In the genomic region with DNA sequence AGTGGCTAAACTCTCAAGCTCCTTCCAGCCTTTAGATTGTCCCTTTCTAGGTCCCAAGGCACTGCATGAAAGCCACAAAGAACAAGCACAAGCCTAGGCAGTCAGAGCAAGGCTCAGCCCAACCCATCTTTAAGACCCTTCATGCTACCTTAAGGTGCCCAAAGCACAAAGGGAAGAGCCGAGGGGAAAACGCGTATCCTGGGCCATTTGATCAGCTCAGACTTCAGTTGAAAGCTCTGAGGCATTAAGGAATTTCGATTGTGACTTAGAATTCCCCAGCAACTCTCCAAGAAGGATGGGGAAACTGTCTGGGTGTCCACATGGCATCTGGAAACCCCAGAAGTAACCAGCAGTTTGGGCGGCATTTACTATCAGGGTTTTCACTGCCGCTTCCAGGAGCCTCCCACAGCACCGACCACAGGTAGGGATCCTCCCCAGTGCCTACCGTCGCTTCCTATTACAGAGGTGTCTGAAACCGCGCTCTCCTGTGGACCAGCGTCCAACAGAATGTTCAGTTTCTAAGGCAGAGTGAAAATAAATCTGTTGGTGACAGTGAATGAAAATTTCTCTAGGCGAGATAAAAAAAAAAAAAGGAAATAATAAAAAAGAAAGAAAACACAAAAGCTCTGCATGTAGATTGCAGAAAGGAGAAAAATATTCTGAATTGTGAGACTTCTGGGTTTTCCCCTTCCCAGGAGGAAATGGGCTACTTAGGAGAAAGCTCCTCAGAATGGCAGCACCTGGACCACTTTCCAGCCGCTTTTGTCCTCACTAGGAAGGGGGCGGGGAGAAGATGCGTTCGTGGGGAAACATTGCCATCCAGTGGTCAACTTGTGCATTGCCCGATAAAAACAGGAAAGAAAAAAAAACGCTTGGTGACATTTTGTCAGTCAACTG, we compare ENCODE assay signal across 8 mouse cellular contexts.
DNase-seq lines count a peak whose midpoint lies in the region; ATAC-seq and TF ChIP-seq lines count a peak whose summit lies in the region.

No protein-coding gene starts in this region.

- WGBS in forebrain, embryonic 12.5 days, result 5% methylated on average over 19 of the region's 19 CpGs
- WGBS in lung, embryonic 16.5 days, result 5% methylated on average over 19 of the region's 19 CpGs

- peak overlapping the region; percentile 60 for H3K4me2 ChIP-seq in forebrain, embryonic 12.5 days
- H3K4me2 ChIP-seq in lung, embryonic 16.5 days (ENCODE audit: low read depth, low read length), result peak overlapping the region; percentile 56

- ATAC-seq in forebrain, embryonic 12.5 days (ENCODE audit: low FRiP score), result peak; percentile 85
- no peak for ATAC-seq in lung, embryonic 16.5 days (ENCODE audit: low read depth)

- no peaks in the 10 kb centered on the region for H3K9me3 ChIP-seq in MEL (replicated peaks; ENCODE audit: insufficient read depth, low read length)
- H3K9me3 ChIP-seq in forebrain, embryonic 12.5 days, result peaks cover 9% of the 10 kb centered on the region
- H3K9me3 ChIP-seq in lung, embryonic 16.5 days (ENCODE audit: control insufficient read depth, low read length), result no peaks in the 10 kb centered on the region

- TF ChIP-seq CTCF in MEL (IDR thresholded peaks at IDR 0.05 in 2 of 3, conservative IDR thresholded peaks at IDR 0.05 in 1 of 3; ENCODE audit: control insufficient read depth in 1 of 3, insufficient read depth in 1 of 3, low read depth in 2 of 3, low read length in 3 of 3, poor library complexity in 1 of 3, severe bottlenecking in 1 of 3), result peak; percentile 38 to 74 (median 69); a peak in 5 of 6 replicates

- no peaks in the 10 kb centered on the region for H3K4me1 ChIP-seq in MEL (ENCODE audit: control insufficient read depth in 1 of 2, insufficient read depth in 2 of 2, low read length in 2 of 2)
- H3K4me1 ChIP-seq in forebrain, embryonic 12.5 days, result peaks cover 5% of the 10 kb centered on the region
- H3K4me1 ChIP-seq in lung, embryonic 16.5 days (replicated peaks; ENCODE audit: control insufficient read depth, insufficient read depth, low read length), result peaks cover 7% of the 10 kb centered on the region; the same call in 1 of the 2 replicates

- TF ChIP-seq EP300 in MEL (IDR thresholded peaks at IDR 0.05; ENCODE audit: low read depth in 1 of 2, low read length in 2 of 2), result no peak

- no peak overlapping the region for H3K4me3 ChIP-seq in MEL (ENCODE audit: control insufficient read depth in 1 of 2, insufficient read depth in 1 of 2, low read depth in 2 of 2, low read length in 2 of 2)
- peak overlapping the region; percentile 32 for H3K4me3 ChIP-seq in forebrain, embryonic 12.5 days (replicated peaks)
- peak overlapping the region; percentile 36 for H3K4me3 ChIP-seq in lung, embryonic 16.5 days (ENCODE audit: low read length)

- DNase-seq in MEL (ENCODE audit: low read depth, low spot score), result peak; percentile 52
- peak; percentile 24 for DNase-seq in c-Kit-positive CD71-positive TER-119-negative erythroid progenitor cells, embryonic 14.5 days (ENCODE audit: low read depth)
- DNase-seq in heart, postnatal 14 days, result peak; percentile 49 to 72
- DNase-seq in layer of hippocampus, adult 11-12 months (ENCODE audit: low spot score), result peak; percentile 58
- peak; percentile 61 for DNase-seq in right cerebral cortex, adult 18-20 months
- DNase-seq in spleen, postnatal 36 days (ENCODE audit: low spot score in 2 of 2), result no peak

- H3K27ac ChIP-seq in MEL (ENCODE audit: control insufficient read depth, low read depth, low read length), result no peak overlapping the region
- H3K27ac ChIP-seq in forebrain, embryonic 12.5 days, result peak overlapping the region; percentile 90
- no peak overlapping the region for H3K27ac ChIP-seq in lung, embryonic 16.5 days (ENCODE audit: low read length)

- intact Hi-C loops in heart, postnatal 14 days (cut with DNase I), result loop anchor here (1.0 to 10.0 kb wide), 3 partner anchors 833 to 1899 kb away; partner anchors contain the start of gene Sox11

- TF ChIP-seq POLR2A in MEL (IDR thresholded peaks at IDR 0.05; ENCODE audit: control insufficient read depth in 1 of 2, insufficient read depth in 1 of 2, low read depth in 1 of 2, low read length in 2 of 2, poor library complexity in 1 of 2), result no peak

- H3K9ac ChIP-seq in MEL (ENCODE audit: control insufficient read depth, low read depth, low read length, poor library complexity, severe bottlenecking), result no peak overlapping the region
- H3K9ac ChIP-seq in forebrain, embryonic 12.5 days, result peak overlapping the region; percentile 49
- peak overlapping the region; percentile 61 for H3K9ac ChIP-seq in lung, embryonic 16.5 days (ENCODE audit: low read length)

- TF ChIP-seq RAD21 in MEL (IDR thresholded peaks at IDR 0.05; ENCODE audit: low read depth, low read length), result peak; percentile 79

- no peaks in the 10 kb centered on the region for H3K27me3 ChIP-seq in MEL (ENCODE audit: control insufficient read depth in 1 of 2, insufficient read depth in 2 of 2, low read length in 2 of 2)
- no peaks in the 10 kb centered on the region for H3K27me3 ChIP-seq in forebrain, embryonic 12.5 days
- no peaks in the 10 kb centered on the region for H3K27me3 ChIP-seq in lung, embryonic 16.5 days (ENCODE audit: control insufficient read depth, insufficient read depth, low read depth, low read length)

- no peaks in the 10 kb centered on the region for H3K79me2 ChIP-seq in MEL (ENCODE audit: control insufficient read depth, insufficient read depth, low read length, poor library complexity)

- H3K36me3 ChIP-seq in MEL (ENCODE audit: control insufficient read depth in 1 of 2, insufficient read depth in 2 of 2, low read length in 2 of 2), result no peaks in the 10 kb centered on the region
- no peaks in the 10 kb centered on the region for H3K36me3 ChIP-seq in forebrain, embryonic 12.5 days (replicated peaks)
- H3K36me3 ChIP-seq in lung, embryonic 16.5 days (ENCODE audit: control insufficient read depth, insufficient read depth, low read length), result no peaks in the 10 kb centered on the region

TF ChIP-seq in MEL, 35 proteins besides CTCF, POLR2A, EP300 and RAD21:
- TF ChIP-seq HCFC1 (IDR thresholded peaks at IDR 0.05; ENCODE audit: low read depth, low read length), result no peak
- TF ChIP-seq POLR2AphosphoS5 (IDR thresholded peaks at IDR 0.05; ENCODE audit: borderline replicate concordance, low read depth, low read length), result no peak
- TF ChIP-seq ELF1 (IDR thresholded peaks at IDR 0.05; ENCODE audit: low read depth, low read length), result no peak
- peak; percentile 50; the same call in 1 of the 2 replicates for TF ChIP-seq ZC3H11A (IDR thresholded peaks at IDR 0.05; ENCODE audit: low read depth, low read length)
- no peak for TF ChIP-seq E2F4 (IDR thresholded peaks at IDR 0.05; ENCODE audit: borderline replicate concordance, low read depth, low read length)
- TF ChIP-seq ZNF384 (IDR thresholded peaks at IDR 0.05; ENCODE audit: low read depth, low read length), result peak; percentile 90
- TF ChIP-seq MAFK (IDR thresholded peaks at IDR 0.05; ENCODE audit: borderline replicate concordance, low read depth, low read length), result no peak
- peak; percentile 67 for TF ChIP-seq SMC3 (IDR thresholded peaks at IDR 0.05; ENCODE audit: low read depth, low read length)
- TF ChIP-seq ETS1 (IDR thresholded peaks at IDR 0.05; ENCODE audit: low read depth, low read length), result no peak
- no peak for TF ChIP-seq TAL1 (IDR thresholded peaks at IDR 0.05; ENCODE audit: low read length)
- TF ChIP-seq UBTF (IDR thresholded peaks at IDR 0.05; ENCODE audit: borderline replicate concordance, insufficient read depth, low read depth, low read length), result no peak
- no peak for TF ChIP-seq MAX (IDR thresholded peaks at IDR 0.05; ENCODE audit: low read length)
- TF ChIP-seq NELFE (IDR thresholded peaks at IDR 0.05; ENCODE audit: low read depth, low read length), result no peak
- TF ChIP-seq JUND (IDR thresholded peaks at IDR 0.05; ENCODE audit: low read depth, low read length), result no peak
- no peak for TF ChIP-seq USF2 (IDR thresholded peaks at IDR 0.05; ENCODE audit: borderline replicate concordance in 1 of 2, insufficient read depth in 1 of 2, low read depth in 1 of 2, low read length in 2 of 2)

Comparison
In these comparisons a context has a peak if more than half of its experiments do, and no peak if none do; other contexts are left out.
1. DNase-seq: peak in MEL (single experiment), c-Kit-positive CD71-positive TER-119-negative erythroid progenitor cells, embryonic 14.5 days (single experiment), heart, postnatal 14 days (2 of 2), layer of hippocampus, adult 11-12 months (single experiment) and right cerebral cortex, adult 18-20 months (single experiment); none in spleen, postnatal 36 days (0 of 2).
2. H3K4me3 ChIP-seq: peak in forebrain, embryonic 12.5 days (single experiment) and lung, embryonic 16.5 days (single experiment); none in MEL (0 of 2).